Mouse (Mus musculus) adrenal gland, adult (tissue): ENCODE results near the gene Gpr55.
A peak's percentile ranks its signal among the peaks of the same experiment; 100 is the strongest.

ENCODE experiments used
- DNase-seq, 2 experiments: peaks; one replicate each; pipeline ENCODE4 v3.0.0; 2022 to 2023; ENCODE audit warnings: low spot score in 1 of 2; ENCODE audit not compliant: inconsistent age in 2 of 2

Gpr55 gene

DNA sequence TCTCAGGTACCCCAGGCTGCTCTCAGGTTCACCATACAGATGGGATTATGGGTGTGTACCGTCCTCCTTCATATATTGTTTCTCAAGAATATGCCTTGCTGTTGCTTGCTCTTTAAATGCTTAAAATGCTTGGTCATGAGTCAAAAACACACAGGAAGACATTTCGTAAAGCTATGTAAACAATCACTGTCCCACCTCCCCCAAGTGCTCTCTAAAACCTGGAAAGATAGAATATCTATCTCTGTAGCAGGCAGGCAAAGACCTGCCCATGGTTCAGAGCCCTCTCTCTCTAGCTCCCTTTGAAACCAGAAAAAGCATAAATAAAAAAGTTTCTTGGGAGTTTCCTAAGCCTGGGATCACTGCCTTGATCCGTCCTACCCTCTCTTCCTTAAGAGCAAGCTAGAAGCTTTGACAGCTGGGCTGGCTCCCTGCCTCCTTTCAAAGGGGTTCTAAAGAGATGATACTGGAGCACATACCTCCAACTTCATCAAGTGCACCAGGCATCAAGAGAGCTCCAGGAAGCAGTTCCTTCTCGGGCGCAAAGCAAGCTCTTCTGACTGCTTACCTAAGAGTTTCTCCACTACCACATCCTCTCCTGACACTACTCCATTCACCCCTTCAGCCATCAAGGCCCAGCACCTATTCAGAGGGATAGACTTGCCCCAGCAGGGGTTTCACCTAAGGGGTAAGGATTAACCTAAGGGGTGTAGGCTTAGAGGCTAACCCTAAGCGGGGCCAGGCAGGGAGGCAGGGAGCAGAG lies 1.5 kb downstream of the Gpr55 start:
- DNase-seq: peak in 1 of 2 experiments; percentile 34

DNA sequence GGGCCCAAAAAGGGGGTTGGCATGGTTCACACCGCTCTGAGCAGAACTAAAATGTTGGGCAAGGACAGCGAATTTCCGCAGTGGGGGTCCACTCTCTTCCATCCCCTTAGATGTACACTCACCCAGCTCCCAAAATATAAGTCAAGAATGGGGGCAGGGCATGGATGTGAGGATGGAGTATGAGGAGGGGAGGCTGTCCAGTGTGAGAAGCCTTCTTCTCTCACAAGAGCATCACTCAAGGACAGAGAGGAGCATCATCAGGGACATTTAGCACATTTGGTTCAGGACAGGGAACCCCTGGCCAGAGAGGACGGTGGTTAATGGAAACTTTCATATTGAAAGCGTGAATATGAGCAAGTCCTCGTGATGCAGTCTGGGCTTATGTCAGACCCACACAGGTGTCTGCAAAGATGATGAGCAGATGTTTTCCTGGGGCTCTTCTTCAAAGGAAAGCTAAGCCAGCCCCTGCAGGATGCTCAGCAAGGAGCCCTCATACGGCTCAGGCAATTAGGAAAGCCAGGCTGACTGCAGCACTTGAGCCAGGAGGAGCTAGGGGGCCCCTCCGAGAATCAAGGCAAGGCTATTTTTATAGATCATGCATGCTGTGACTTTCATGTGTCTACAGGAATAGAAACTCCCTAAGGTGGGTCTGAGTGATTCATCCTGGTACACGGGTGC lies 2.7 kb downstream of the Gpr55 start:
- DNase-seq: peak in 1 of 2 experiments; percentile 62

DNA sequence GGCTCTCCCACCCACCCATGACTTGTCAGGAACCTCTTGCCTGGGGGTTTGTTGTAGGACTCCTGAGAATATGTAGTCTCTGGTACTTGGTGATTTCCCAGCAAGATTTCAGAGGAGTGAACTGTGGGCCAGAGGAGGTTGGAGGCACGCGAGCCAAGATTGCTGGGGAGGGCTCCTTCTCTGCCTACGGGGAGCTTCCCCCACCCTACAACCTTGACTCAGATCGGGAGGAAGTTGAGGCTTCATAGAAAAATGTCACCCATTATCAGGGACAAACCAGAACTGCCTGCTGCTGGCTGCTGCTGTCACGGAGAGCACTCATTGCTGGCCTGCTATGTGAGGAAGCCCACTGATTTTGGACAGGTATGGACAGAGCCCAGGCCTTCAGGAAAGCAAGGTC lies 3.5 kb downstream of the Gpr55 start:
- DNase-seq: peak in 1 of 2 experiments; percentile 77

DNA sequence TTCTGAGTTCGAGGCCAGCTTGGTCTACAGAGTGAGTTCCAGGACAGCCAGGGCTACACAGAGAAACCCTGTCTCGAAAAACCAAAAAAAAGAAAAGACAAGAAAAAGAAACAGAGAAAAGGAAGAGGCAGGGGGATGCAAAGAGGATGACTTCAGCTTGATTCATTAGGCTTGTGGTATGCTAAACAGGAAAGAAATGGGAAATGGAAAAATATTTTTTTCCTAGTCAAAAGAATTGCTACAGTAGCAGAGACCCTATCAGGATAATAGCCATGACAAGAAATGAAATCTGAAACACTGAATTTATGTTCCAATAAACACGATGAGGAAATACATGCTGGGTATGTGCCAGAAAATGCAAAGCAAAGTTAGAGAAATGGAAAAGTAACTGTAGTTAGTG lies 5.7 kb downstream of the Gpr55 start:
- no peak for DNase-seq

DNA sequence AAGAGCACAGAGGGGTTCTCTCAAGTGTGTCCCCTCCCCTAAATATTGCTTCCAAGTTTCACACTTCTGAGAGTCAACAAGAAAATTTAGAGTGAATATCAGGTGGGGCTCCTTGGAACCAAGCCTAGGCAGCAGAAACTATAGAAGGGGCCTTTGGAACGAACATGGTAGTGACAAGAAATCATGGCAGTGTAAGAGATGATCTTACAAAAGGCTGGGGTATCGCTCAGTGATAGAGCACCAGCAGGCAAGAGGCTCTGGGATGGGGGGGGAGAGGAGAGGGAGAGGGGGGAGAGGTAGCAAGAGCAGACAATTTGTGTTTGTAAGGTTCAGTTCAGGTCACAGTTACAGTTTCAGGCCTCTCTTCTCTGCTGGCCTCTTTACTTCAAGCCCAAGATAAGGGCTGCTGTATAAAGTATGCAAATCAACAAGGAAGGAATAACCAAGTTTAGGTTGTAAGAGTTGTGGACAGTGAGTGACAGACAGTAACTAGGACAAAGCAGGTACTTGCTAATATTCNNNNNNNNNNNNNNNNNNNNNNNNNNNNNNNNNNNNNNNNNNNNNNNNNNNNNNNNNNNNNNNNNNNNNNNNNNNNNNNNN lies 11.6 kb downstream of the Gpr55 start:
- DNase-seq: no peak

DNA sequence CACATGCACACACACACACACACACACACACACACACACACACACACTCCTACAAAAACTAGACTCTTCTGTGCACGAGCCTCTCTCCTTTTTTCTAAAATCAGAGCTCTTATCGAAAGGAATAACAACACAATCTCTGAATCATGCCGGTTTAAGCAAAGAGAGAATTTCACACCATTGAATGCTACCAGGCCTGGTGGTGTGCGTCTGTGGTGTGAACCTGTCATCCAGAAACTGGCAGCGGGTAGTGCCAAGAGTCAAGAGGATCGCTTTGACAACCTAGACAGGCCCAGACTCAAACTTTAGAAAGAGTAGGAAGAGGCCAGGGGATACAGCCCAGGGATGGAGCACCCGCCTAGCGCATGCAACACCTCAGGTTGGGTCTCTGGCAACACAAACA lies 18.5 kb downstream of the Gpr55 start:
- DNase-seq: no peak

DNA sequence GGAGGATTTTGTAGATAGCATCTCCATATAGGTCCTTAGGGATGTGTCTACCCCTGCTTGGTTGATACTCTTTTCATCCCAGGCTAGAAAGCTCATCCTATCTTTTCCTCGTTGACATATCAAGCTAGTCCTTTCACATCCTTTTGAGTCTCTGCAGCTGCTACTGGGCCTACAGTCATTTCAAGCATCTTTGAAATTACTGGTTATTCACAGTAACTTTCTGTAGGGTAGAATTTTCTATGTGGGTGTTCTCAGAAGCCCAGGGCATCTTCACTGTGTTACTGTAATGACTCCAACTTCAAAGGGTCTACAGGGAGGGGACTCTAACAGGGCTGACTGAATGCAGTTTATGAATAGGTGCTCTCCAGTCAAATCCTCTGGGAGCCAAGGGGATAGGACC lies 23.5 kb downstream of the Gpr55 start:
- DNase-seq: no peak

DNA sequence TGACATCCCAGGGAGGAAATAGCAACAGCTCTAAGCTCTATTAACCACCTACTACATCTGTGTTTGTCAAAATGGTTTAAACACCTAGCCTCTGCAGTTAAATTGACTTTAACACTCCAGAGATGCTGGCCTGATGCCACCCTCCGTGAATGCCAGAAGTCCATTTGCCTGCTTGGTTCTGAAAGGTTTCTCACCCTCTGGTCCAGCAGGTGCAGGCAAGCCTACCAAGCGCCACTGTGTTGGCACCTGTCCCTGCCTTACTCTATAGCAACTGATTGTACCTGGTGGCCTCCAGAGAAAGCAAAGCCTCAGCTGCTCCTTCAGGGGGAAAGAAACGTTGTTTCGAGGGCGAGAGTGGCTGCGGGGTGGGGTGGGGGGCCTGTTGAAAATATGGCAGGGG lies 24.5 kb downstream of the Gpr55 start:
- DNase-seq: peak in 1 of 2 experiments; percentile 43

DNA sequence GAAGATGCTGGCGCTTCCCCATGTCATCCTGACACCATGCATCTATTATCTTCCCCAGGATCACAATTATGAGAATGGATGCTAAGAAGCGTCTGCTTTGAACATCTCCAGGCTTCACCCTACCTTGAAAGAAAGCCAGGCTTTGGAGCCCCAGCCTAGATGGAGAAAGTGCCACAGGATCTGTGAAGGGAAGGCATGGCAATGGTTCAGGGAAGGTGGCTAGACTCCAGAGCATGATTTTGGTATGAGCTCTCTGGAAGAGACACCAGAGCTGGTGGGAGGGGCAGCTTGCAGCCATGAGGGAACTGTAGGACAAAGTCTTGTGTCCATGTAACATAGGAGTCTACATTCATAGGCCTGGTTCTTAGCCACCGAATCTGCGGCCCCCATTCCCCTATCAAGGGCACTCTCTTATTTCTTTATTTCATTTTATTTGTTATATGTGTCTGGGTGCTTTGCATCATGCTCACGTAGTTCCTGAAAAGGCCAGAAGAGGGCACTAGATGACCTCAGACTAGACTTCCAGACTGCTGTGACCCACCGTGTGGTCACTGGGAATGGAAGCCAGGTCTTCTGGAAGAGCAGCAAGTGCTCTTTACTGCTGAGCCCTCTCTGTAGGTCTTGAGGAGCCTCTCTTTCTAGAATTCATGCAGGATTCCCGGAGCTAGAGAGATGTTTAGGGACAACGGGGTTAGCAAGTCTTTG lies 25.5 kb downstream of the Gpr55 start:
- peak; percentile 73 to 93 for DNase-seq

DNA sequence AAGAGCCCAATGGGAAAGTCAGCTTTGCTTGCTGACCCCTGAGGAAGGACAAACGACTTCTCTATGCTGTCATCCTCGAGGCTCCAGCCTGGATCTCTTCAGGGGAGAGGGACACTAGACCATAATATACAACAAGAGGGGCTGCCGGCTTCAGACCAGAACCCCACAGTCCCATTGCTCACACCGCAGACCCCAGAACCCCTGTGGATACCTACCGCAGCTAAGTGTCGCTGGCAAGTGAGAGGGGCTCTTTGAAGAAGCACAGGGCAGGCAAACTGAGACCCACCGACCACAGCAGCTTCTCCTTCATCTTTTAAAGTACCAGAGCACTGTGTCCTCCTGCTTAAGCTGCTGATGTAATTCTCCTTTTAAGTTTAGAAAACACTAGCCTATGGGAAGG lies 26.2 kb downstream of the Gpr55 start:
- DNase-seq: no peak

DNA sequence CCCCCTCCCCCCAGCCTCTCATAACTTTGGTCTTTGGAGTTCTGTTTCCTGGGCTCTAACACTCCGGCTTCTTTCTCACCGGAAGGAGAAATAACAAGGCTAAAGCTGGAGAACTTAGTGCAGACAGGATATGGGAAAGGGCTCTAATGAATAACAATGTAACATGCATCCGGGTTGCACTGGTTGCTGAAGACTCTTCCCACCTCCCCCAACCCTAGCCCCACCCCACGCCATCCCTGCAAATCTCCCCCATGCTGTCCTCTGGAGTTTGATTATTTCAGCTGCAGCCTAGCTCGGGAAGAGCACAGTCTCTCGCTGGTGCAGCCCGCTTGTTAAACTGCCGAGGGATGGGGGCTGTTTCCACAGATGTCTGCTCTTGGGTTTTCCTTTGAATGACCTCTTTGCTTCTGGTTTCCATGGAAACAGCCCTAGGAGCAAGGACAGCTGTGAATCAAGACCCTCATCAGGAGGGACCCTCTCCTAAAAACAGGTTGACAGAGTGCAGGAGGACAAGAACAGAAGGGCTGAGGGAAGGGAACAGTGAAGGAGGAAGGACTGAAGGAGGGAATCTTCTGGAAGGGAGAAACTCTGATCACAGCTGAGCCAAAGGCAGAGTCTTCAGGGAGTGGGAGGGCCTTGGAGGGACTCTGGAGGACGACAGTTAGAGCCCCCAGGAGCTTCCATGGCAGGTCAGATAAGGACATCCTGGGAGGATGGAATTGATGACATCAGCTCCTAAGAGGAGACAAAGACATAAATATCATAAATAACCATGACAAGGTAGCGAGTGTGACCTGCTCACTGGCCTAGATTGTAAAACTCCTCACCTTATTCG lies 27.0 kb downstream of the Gpr55 start:
- DNase-seq: peak in 1 of 2 experiments; percentile 48

DNA sequence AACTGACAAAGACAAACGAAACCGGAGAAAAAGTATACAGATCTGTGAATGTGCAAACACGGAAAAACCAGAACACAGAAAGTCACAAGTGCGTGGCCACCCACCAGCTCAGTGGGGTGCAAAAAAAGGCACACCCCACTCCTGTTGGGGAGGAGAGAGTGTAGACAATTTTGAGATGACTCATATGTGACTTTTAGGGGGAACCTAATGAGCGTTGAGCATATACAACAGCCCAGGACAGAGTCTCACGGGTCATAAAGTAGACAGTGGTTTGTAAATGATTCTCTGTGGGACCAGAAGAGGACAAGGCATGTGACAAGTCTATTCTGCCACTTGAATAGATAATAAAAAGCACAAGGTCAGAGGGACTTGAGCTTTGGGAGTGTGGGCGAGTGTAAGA lies 27.6 kb downstream of the Gpr55 start:
- peak in 1 of 2 experiments; percentile 44 for DNase-seq

DNA sequence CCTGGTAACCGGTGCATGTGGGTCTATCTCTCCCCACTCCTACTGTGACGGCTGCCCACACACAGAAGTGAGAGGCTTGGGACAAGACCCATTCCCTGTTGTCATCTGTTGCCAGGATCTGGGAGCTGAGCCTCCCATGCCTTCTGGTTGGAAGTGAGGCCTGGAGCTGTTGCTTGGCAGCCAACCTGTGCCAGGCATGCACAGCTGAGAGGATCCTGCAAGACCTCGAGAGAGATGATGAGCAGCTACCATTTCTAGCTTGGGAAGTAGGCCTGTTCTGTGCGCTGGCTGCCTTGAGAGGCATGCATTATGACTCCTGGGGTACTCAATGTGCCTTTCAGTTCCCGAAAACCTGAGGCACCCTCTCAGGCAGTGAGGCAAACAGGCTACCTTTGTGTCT lies 29.6 kb downstream of the Gpr55 start:
- no peak for DNase-seq

DNA sequence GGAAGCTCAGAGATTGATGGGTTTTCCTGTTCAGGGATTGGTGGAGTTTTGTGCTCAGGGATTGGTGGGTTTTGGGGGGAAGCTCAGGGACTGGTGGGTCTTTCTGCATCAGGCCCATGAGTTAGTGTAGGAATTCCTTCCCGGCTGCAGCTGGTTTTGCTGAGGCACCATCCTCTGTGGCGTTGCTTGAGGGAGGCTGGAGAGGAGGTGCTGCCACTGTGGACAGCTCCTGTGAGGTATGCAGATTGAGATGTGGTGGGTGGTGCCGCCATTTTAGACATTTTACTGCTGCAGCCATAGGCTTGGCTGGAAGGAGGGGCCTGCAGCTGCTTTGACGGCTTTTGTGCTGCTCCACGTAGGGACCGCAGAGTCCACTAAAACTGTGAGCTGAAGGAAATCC lies 31.4 kb downstream of the Gpr55 start:
- no peak for DNase-seq

DNA sequence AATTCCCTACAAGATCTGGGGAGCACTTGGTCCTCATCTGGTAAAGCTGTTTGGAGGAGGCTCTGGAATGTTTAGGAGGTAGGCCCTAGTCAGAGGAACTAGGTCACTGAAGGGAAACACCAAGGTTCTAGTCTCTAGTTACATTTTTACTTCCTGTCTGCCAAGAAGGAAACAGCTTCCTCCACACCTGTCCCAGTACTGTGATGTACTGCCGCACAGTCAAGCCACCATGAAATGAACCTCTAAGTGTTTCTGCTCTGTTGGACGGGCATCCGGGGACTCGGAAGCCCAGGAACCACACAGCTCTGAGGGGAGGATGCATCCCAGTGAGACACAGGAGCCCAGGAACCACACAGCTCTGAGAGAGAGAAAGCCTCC lies 32.1 kb downstream of the Gpr55 start:
- no peak for DNase-seq

DNA sequence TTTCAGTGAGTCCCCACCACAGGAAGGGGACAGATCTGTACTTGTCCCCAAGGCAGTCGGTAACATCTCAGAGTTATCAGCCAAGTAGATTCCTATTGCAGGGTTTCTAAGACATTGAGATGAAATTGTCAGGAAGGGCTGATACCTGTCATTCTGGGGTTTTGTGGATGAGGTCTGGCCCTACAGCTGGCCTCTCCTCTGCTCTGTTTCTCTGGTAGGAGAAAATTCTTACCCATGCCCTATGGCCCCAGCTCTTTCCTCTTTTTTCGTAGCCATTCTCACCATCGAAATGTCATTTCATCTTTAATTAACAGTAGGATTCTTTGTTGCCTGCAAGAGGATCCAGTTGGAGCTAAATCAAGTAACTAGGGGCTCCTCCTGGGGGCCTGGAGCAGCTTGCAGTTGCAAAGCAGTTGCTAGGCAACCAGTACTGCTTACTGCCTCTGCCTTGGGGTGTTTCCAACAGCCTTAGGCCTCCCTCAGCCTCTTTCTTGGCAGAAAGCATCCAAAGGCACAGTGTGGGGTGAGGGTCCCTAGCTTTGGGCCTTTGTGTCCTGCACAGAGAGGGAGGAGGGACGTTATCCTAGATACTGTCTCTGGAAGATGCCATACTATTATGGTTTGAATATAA lies 32.6 kb downstream of the Gpr55 start, which contains the start of gene 4933407L21Rik:
Gene 4933407L21Rik (plus strand): TSS at position 427 of the 631 bp plus-strand sequence.
- no peak for DNase-seq

DNA sequence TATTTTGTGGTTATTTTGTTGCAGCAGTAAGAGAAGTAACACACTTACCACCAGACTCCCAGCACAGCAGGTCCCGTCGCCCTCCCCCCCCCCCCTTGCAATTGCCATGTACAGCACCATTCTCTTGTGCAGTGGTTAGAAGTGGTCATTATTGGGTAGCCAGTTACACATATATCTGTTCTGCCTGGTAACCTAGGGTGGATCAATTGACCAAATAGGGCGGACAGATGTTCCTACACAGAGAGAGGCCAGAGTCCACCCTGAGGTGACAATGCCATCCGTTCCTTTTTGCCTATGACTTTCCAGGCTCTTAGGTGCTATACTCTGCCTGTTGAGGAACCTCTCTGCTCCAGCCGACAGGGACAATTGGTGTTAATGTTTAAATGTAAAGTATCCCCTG lies 35.6 kb downstream of the Gpr55 start:
- DNase-seq: no peak

DNA sequence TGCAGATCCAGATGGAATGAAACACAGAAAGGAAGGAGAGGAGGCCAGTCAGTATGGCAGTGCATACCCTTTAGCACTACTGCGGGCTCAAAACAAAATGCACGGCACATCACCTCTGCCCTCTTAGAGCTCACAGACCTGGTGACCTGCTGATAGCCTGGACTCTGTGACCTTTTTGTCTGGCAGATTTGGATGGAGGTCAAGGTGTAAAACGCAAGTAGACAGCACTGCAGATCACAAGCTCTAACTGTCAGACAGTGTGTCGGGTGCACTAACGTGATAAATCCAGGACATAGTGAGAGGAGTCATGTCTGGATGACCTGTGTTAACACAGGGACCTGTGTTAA lies 38.0 kb downstream of the Gpr55 start:
- DNase-seq: no peak

DNA sequence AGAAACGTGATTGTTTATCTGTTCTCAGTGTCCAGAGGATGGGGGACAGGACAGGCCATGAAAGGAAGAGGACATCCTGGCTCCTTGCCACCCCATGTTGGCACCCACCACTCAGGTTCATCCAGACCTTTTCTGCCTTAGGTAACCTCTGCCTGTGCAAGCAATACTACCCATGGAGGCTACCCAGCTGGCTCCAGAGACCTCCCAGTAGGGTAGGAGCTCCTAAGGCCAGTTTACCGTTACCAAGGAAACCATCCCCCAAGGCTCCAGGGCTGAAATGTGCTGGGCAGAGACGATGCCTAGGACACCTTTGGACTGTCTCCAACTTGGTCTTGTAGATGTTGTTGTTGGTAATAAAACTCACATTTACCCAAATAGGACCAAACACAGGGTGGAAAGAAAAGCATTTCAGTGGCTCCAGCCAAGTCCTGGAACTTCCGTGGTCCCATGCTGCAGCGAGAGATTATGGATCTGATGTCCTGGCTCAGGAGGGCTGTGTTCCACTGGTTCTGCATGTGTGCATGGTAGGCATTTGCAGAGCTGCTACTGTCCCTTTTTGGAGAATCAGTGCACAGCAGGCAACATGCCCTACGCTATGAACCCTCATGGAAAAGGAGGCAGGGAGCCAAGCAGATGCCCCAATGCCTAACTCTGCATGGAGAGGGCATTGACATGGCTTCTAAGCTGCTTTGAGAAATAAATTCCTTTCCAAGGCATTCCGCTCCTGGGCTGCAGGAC lies 38.5 kb downstream of the Gpr55 start:
- DNase-seq: peak in 1 of 2 experiments; percentile 44

DNA sequence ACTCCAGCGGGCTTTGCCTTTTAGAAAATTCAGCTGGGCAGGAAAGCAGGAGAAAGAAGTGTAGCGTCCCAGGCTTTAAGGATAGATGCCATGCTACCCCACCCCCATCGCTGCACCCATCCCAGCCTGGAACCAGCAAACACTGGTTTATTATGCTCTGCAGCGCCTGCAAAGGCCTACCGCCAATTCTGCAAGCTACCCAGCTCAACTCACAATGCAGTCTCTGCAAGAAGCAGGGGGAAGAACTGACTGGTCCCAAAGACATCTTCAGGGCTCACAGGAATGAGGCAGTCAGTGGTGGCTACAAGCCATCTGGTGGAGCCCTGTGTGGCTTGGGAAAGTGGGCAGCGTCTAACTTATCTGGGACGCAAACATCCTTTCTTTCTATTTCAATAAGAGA lies 39.1 kb downstream of the Gpr55 start:
- no peak for DNase-seq
